Mouse (Mus musculus) adrenal gland, postnatal 36 days (tissue): ENCODE measurements at regions not wholly inside any gene's neighbourhood (a gene's known extent, or its start where the extent isn't known, plus 50 kb on each side); places are given as distances from the start of the nearest gene placed in this dataset.

Source experiments
- DNase-seq, 2 experiments: peaks; one replicate each; pipeline ENCODE4 v3.0.0; 2021; ENCODE audit warnings: mixed read lengths in 1 of 2

GRCm38 (mm10) chr3:120123155-120123554, 338.9 kb upstream of the Ptbp2 start:
- no peak for DNase-seq

GRCm38 (mm10) chr3:120083171-120083932, 299.1 kb upstream of the Ptbp2 start:
- no peak for DNase-seq

- DNase-seq: no peak
These were observed 289.3 kb upstream of the Ptbp2 start for GRCm38 (mm10) chr3:120073528-120073927.

GRCm38 (mm10) chr3:120065714-120066113, 281.4 kb upstream of the Ptbp2 start:
- no peak for DNase-seq

GRCm38 (mm10) chr3:120064854-120065480, 280.7 kb upstream of the Ptbp2 start:
- no peak for DNase-seq

GRCm38 (mm10) chr3:120062264-120062663, 278.0 kb upstream of the Ptbp2 start:
- DNase-seq: no peak

GRCm38 (mm10) chr3:120059959-120060358, 275.7 kb upstream of the Ptbp2 start:
- DNase-seq: no peak

- no peak for DNase-seq
These were observed 271.2 kb upstream of the Ptbp2 start for GRCm38 (mm10) chr3:120055216-120056154.

- no peak for DNase-seq
These were observed 263.0 kb upstream of the Ptbp2 start for GRCm38 (mm10) chr3:120047238-120047637.

GRCm38 (mm10) chr3:120037526-120037925, 253.3 kb upstream of the Ptbp2 start:
- DNase-seq: no peak

- no peak for DNase-seq
These were observed 235.8 kb upstream of the Ptbp2 start for GRCm38 (mm10) chr3:120019826-120020683.

GRCm38 (mm10) chr3:120015376-120015775, 231.1 kb upstream of the Ptbp2 start:
- no peak for DNase-seq

GRCm38 (mm10) chr3:120011861-120012260, 227.6 kb upstream of the Ptbp2 start:
- no peak for DNase-seq

- DNase-seq: no peak
These were observed 223.8 kb upstream of the Ptbp2 start for GRCm38 (mm10) chr3:120008110-120008509.

GRCm38 (mm10) chr3:120004588-120004987, 220.3 kb upstream of the Ptbp2 start:
- DNase-seq: no peak

GRCm38 (mm10) chr3:120000281-120000680, 216.0 kb upstream of the Ptbp2 start:
- DNase-seq: no peak

GRCm38 (mm10) chr3:119996258-119996988, 212.2 kb upstream of the Ptbp2 start:
- no peak for DNase-seq

- peak; percentile 22 to 36 for DNase-seq
These were observed 211.5 kb upstream of the Ptbp2 start for GRCm38 (mm10) chr3:119995781-119996180.

GRCm38 (mm10) chr3:119987245-119987852, 203.1 kb upstream of the Ptbp2 start:
- no peak for DNase-seq

- DNase-seq: no peak
These were observed 193.1 kb upstream of the Ptbp2 start for GRCm38 (mm10) chr3:119977349-119977748.

- no peak for DNase-seq
These were observed 192.1 kb upstream of the Ptbp2 start for GRCm38 (mm10) chr3:119976363-119976762.
